Mouse (Mus musculus) forebrain, embryonic 16.5 days (tissue): ENCODE measurements around the gene Fry. TPM values are rescaled to one million over a fixed set of nuclear protein-coding genes. Genes with fewer than 3 reads are reported as not detected.

Experiments used
- ATAC-seq: fragments of 200-750 bp; cut with Nextera tagmentation; 2 replicates; pipeline ENCODE4 v1.8.0; 2017; ENCODE audit warnings: mild to moderate bottlenecking, moderate library complexity
- H3K27ac ChIP-seq: fragments of 300-500 bp; sonication (generic); 2 replicates; pipeline ENCODE4 v1.5.1; 2014; ENCODE audit warnings: low read length, control low read depth
- H3K27me3 ChIP-seq: fragments of 300-500 bp; sonication (generic); replicated peaks from 2 replicates; pipeline ENCODE4 v1.6.1; 2014; ENCODE audit warnings: low read length; ENCODE audit not compliant: control insufficient read depth, insufficient read depth
- H3K36me3 ChIP-seq: fragments of 300-500 bp; sonication (generic); 2 replicates; pipeline ENCODE4 v1.6.1; 2014; ENCODE audit not compliant: control insufficient read depth, insufficient read depth
- H3K4me1 ChIP-seq: fragments of 300-500 bp; sonication (generic); replicated peaks from 2 replicates; pipeline ENCODE4 v1.6.1; 2014; ENCODE audit warnings: low read length; ENCODE audit not compliant: control insufficient read depth, insufficient read depth
- H3K4me2 ChIP-seq: fragments of 300-500 bp; sonication (generic); 2 replicates; pipeline ENCODE4 v1.6.1; 2014; ENCODE audit warnings: mild to moderate bottlenecking, low read length, control low read depth
- H3K4me3 ChIP-seq: fragments of 300-500 bp; sonication (generic); replicated peaks from 2 replicates; pipeline ENCODE4 v1.5.1; 2014; ENCODE audit warnings: mild to moderate bottlenecking, low read length, control low read depth
- H3K9ac ChIP-seq: fragments of 300-500 bp; sonication (generic); replicated peaks from 2 replicates; pipeline ENCODE4 v1.6.1; 2014; ENCODE audit warnings: low read depth, low read length, control low read depth
- H3K9me3 ChIP-seq: fragments of 300-500 bp; sonication (generic); 2 replicates; pipeline ENCODE4 v1.6.1; 2016; ENCODE audit warnings: low read length; ENCODE audit not compliant: control insufficient read depth
- WGBS: fragments of 180-500 bp; shearing (Covaris S2); extraction: QIAGEN DNeasy Blood & Tissue Kit; methylation state at CpG from one replicate; pipeline ENCODE4 v1.1.7; 2014; 5-methylcytosine and 5-hydroxymethylcytosine counted together
- polyA plus RNA-seq: library from polyadenylated mRNA; unstranded; fragments of >200 nt; fragmentation: Nextera tagmentation; extraction: Ambion mirVana; gene quantifications from 2 replicates; pipeline ENCODE4 v1.2.1, GENCODE M21; 2015

Gene Fry
- polyA plus RNA-seq, 1 experiment from 2014 or later = 45.4 TPM

- no peak overlapping the region for H3K4me2 ChIP-seq
- no peak overlapping the region for H3K4me3 ChIP-seq
- H3K4me1 ChIP-seq = no peaks in the 10 kb centered on the region
- H3K36me3 ChIP-seq = no peaks in the 10 kb centered on the region
- ATAC-seq = no peak
- H3K9ac ChIP-seq = no peak overlapping the region
- no peaks in the 10 kb centered on the region for H3K27me3 ChIP-seq
- H3K27ac ChIP-seq = no peak overlapping the region
- peaks cover 3% of the 10 kb centered on the region; the same call in 1 of the 2 replicates for H3K9me3 ChIP-seq
Measured at GRCm38 (mm10) chr5:150174950-150175349, 56.5 kb downstream of the Fry start.

GRCm38 (mm10) chr5:150176251-150177015 lies 58.0 kb downstream of the Fry start:
- no peaks in the 10 kb centered on the region for H3K4me1 ChIP-seq
- no peaks in the 10 kb centered on the region for H3K27me3 ChIP-seq
- 90% methylated on average over 13 of the region's 13 CpGs for WGBS
- H3K36me3 ChIP-seq = no peaks in the 10 kb centered on the region
- ATAC-seq = no peak
- H3K4me2 ChIP-seq = no peak overlapping the region
- H3K9me3 ChIP-seq = peaks cover 3% of the 10 kb centered on the region; the same call in 1 of the 2 replicates
- H3K9ac ChIP-seq = no peak overlapping the region
- no peak overlapping the region for H3K4me3 ChIP-seq
- no peak overlapping the region for H3K27ac ChIP-seq

- ATAC-seq = no peak
- 91% methylated on average over 1 of the region's 1 CpGs for WGBS
- H3K4me1 ChIP-seq = no peaks in the 10 kb centered on the region
Measured at GRCm38 (mm10) chr5:150177757-150178156, 59.3 kb downstream of the Fry start.

GRCm38 (mm10) chr5:150178194-150178801 lies 59.9 kb downstream of the Fry start:
- H3K27ac ChIP-seq = no peak overlapping the region
- no peaks in the 10 kb centered on the region for H3K27me3 ChIP-seq
- 73% methylated on average over 1 of the region's 2 CpGs for WGBS
- H3K4me3 ChIP-seq = no peak overlapping the region
- no peaks in the 10 kb centered on the region for H3K36me3 ChIP-seq
- no peaks in the 10 kb centered on the region for H3K4me1 ChIP-seq
- H3K9ac ChIP-seq = no peak overlapping the region
- H3K4me2 ChIP-seq = no peak overlapping the region
- no peak for ATAC-seq
- H3K9me3 ChIP-seq = peaks cover 3% of the 10 kb centered on the region; the same call in 1 of the 2 replicates

More at GRCm38 (mm10) chr5:150177757-150178156, 59.3 kb downstream of the Fry start:
- H3K4me2 ChIP-seq = no peak overlapping the region
- H3K9me3 ChIP-seq = peaks cover 3% of the 10 kb centered on the region; the same call in 1 of the 2 replicates
- no peaks in the 10 kb centered on the region for H3K36me3 ChIP-seq
- no peak overlapping the region for H3K4me3 ChIP-seq
- no peaks in the 10 kb centered on the region for H3K27me3 ChIP-seq
- H3K9ac ChIP-seq = no peak overlapping the region
- no peak overlapping the region for H3K27ac ChIP-seq

GRCm38 (mm10) chr5:150180985-150181607 lies 62.7 kb downstream of the Fry start:
- 80% methylated on average over 1 of the region's 1 CpGs for WGBS

GRCm38 (mm10) chr5:150184959-150185358 lies 66.5 kb downstream of the Fry start:
- Histone ChIP-seq H3K9ac (no peak overlapping the region), H3K36me3 (no peaks in the 10 kb centered on the region), H3K4me2 (no peak overlapping the region), H3K4me3 (no peak overlapping the region), H3K27ac (no peak overlapping the region), H3K4me1 (no peaks in the 10 kb centered on the region), H3K27me3 (no peaks in the 10 kb centered on the region), H3K9me3 (no peaks in the 10 kb centered on the region)
- 93% methylated on average over 3 of the region's 3 CpGs for WGBS
- ATAC-seq = no peak

More at GRCm38 (mm10) chr5:150180985-150181607, 62.7 kb downstream of the Fry start:
- H3K36me3 ChIP-seq = no peaks in the 10 kb centered on the region
- H3K9ac ChIP-seq = no peak overlapping the region
- H3K27ac ChIP-seq = no peak overlapping the region
- H3K9me3 ChIP-seq = no peaks in the 10 kb centered on the region
- no peaks in the 10 kb centered on the region for H3K4me1 ChIP-seq
- no peak for ATAC-seq
- H3K27me3 ChIP-seq = no peaks in the 10 kb centered on the region
- no peak overlapping the region for H3K4me3 ChIP-seq
- no peak overlapping the region for H3K4me2 ChIP-seq

GRCm38 (mm10) chr5:150186121-150186520 lies 67.7 kb downstream of the Fry start:
- Histone ChIP-seq H3K27ac (no peak overlapping the region), H3K9me3 (no peaks in the 10 kb centered on the region), H3K4me3 (no peak overlapping the region), H3K4me2 (no peak overlapping the region), H3K36me3 (no peaks in the 10 kb centered on the region), H3K27me3 (no peaks in the 10 kb centered on the region), H3K9ac (no peak overlapping the region), H3K4me1 (no peaks in the 10 kb centered on the region)
- WGBS = 76% methylated on average over 4 of the region's 4 CpGs
- no peak for ATAC-seq

- Histone ChIP-seq H3K36me3 (no peaks in the 10 kb centered on the region), H3K4me1 (no peaks in the 10 kb centered on the region), H3K4me3 (no peak overlapping the region), H3K4me2 (no peak overlapping the region), H3K9ac (no peak overlapping the region), H3K27me3 (no peaks in the 10 kb centered on the region), H3K27ac (no peak overlapping the region), H3K9me3 (no peaks in the 10 kb centered on the region)
- no peak for ATAC-seq
- 95% methylated on average over 4 of the region's 4 CpGs for WGBS
Measured at GRCm38 (mm10) chr5:150186676-150187075, 68.2 kb downstream of the Fry start.

GRCm38 (mm10) chr5:150188031-150188430 lies 69.6 kb downstream of the Fry start:
- ATAC-seq = no peak
- no peak overlapping the region for H3K9ac ChIP-seq
- 85% methylated on average over 4 of the region's 4 CpGs for WGBS
- H3K4me2 ChIP-seq = no peak overlapping the region
- no peaks in the 10 kb centered on the region for H3K4me1 ChIP-seq
- H3K36me3 ChIP-seq = no peaks in the 10 kb centered on the region
- no peaks in the 10 kb centered on the region for H3K9me3 ChIP-seq
- no peak overlapping the region for H3K4me3 ChIP-seq
- H3K27me3 ChIP-seq = no peaks in the 10 kb centered on the region
- H3K27ac ChIP-seq = no peak overlapping the region
